In genomic region chr11:76487024-76487423, GRCm38 (mm10) we compare ENCODE assay signal across 18 mouse cellular contexts.
"Had no signal": no experiment of that assay in that cellular context is flagged by ENCODE, and none has a peak within 500 bp of the region (broad histone marks: within the 10 kb centered on the region; RNA-seq: fewer than 3 reads in every experiment).

No protein-coding gene starts in this region.

- H3K27me3 ChIP-seq: liver, embryonic 13.5 days; liver, embryonic 15.5 days; midbrain, embryonic 13.5 days; midbrain, embryonic 15.5 days; neural tube, embryonic 13.5 days; neural tube, embryonic 15.5 days; stomach, embryonic 15.5 days had no signal

- H3K36me3 ChIP-seq: liver, embryonic 13.5 days; liver, embryonic 15.5 days; midbrain, embryonic 15.5 days; neural tube, embryonic 13.5 days; stomach, embryonic 15.5 days had no signal

- DNase-seq: liver, embryonic 13.5 days; liver, postnatal 0 days; lung, embryonic 14.5 days; lung, postnatal 10 days; right cerebral cortex, postnatal 14 days; thymus, adult 2 months; thymus, postnatal 25 days; thymus, postnatal 4 days had no signal

- H3K27ac ChIP-seq: liver, embryonic 13.5 days; liver, embryonic 15.5 days; macrophage; midbrain, embryonic 15.5 days; neural tube, embryonic 13.5 days; neural tube, embryonic 15.5 days; stomach, embryonic 15.5 days; stomach, postnatal 0 days had no signal

- H3K9ac ChIP-seq: liver, embryonic 13.5 days; liver, embryonic 15.5 days; liver, postnatal 0 days; lung, embryonic 14.5 days; midbrain, embryonic 13.5 days; midbrain, embryonic 15.5 days; neural tube, embryonic 13.5 days; neural tube, embryonic 15.5 days; stomach, embryonic 15.5 days had no signal

- H3K9me3 ChIP-seq: liver, embryonic 13.5 days; liver, embryonic 15.5 days; megakaryocyte, embryonic 14.5 days; midbrain, embryonic 13.5 days; midbrain, embryonic 15.5 days; neural tube, embryonic 13.5 days; neural tube, embryonic 15.5 days; stomach, embryonic 15.5 days had no signal

- ATAC-seq: liver, postnatal 0 days; midbrain, embryonic 13.5 days; midbrain, embryonic 15.5 days had no signal

- H3K4me3 ChIP-seq: liver, embryonic 13.5 days; liver, embryonic 15.5 days; megakaryocyte, embryonic 14.5 days; midbrain, embryonic 13.5 days; midbrain, embryonic 15.5 days; neural tube, embryonic 13.5 days; neural tube, embryonic 15.5 days; stomach, embryonic 15.5 days had no signal

- H3K4me2 ChIP-seq: liver, embryonic 13.5 days; liver, embryonic 15.5 days; lung, embryonic 14.5 days; midbrain, embryonic 11.5 days; midbrain, embryonic 13.5 days; midbrain, embryonic 15.5 days; neural tube, embryonic 13.5 days; neural tube, embryonic 15.5 days; stomach, embryonic 15.5 days had no signal
